Mouse (Mus musculus): Measurements from ENCODE around the gene Ahdc1. TPM values are rescaled to one million over a fixed set of nuclear protein-coding genes. Genes with fewer than 3 reads are reported as not detected.

The Ahdc1 gene
- total and polyA plus RNA-seq, 3 experiments = 1.6 to 19.9 (median 8.4) TPM

- no peak for DNase-seq (ENCODE audit: extremely low read depth)
- no peak overlapping the region for H3K4me3 ChIP-seq (replicated peaks in 1 of 3; ENCODE audit: low read depth in 2 of 3, low read length in 2 of 3, poor library complexity in 1 of 3)
- no peaks in the 10 kb centered on the region for H3K79me2 ChIP-seq (replicated peaks; ENCODE audit: control insufficient read depth, extremely low read depth, insufficient read depth, poor library complexity, severe bottlenecking)
- H3K9ac ChIP-seq (ENCODE audit: insufficient read depth, low read depth) = no peak overlapping the region
- dilution Hi-C loops (cut with MboI; ENCODE audit: extremely low pct_ligation_motif_present, extremely low pct_unique_long_range_greater_than_20kb, low sequenced_read_pairs) (no loop called here), in situ Hi-C loops (cut with MboI; ENCODE audit: low pct_ligation_motif_present, low pct_unique_long_range_greater_than_20kb, low sequenced_read_pairs) (no loop called here)
- peaks cover 0 to 16% of the 10 kb centered on the region in 2 experiments; a peak in 2 of 4 replicates for H3K4me1 ChIP-seq (ENCODE audit: control insufficient read depth in 1 of 2, insufficient read depth in 2 of 2)
- H3K36me3 ChIP-seq (replicated peaks in 1 of 2; ENCODE audit: control insufficient read depth in 1 of 2, insufficient read depth in 1 of 2, low read length in 1 of 2) = no peaks in the 10 kb centered on the region
- H3K27me3 ChIP-seq (replicated peaks) = no peaks in the 10 kb centered on the region
- no peaks in the 10 kb centered on the region for H3K9me3 ChIP-seq (replicated peaks; ENCODE audit: low read length)
- TF ChIP-seq KAT2A (IDR thresholded peaks at IDR 0.05; ENCODE audit: insufficient replicate concordance, low read length) (no peak), ZKSCAN1 (IDR thresholded peaks at IDR 0.05; ENCODE audit: borderline replicate concordance, low read depth, low read length) (no peak), ELF1 (IDR thresholded peaks at IDR 0.05; ENCODE audit: low read depth, low read length) (no peak), MYC (IDR thresholded peaks at IDR 0.05; ENCODE audit: low read depth, low read length) (no peak), USF2 (conservative IDR thresholded peaks at IDR 0.05; ENCODE audit: low read depth, low read length) (no peak), MAX (IDR thresholded peaks at IDR 0.05; ENCODE audit: low read length) (no peak), GABPA (IDR thresholded peaks at IDR 0.05; ENCODE audit: insufficient replicate concordance, low read depth, low read length) (no peak), ZC3H11A (IDR thresholded peaks at IDR 0.05; ENCODE audit: low read depth, low read length) (no peak), CTCF (conservative IDR thresholded peaks at IDR 0.05 in 1 of 2, IDR thresholded peaks at IDR 0.05 in 1 of 2; ENCODE audit: low read depth in 2 of 2, low read length in 2 of 2) (no peak), RCOR1 (conservative IDR thresholded peaks at IDR 0.05; ENCODE audit: low read depth, low read length) (no peak), NRF1 (IDR thresholded peaks at IDR 0.05; ENCODE audit: low read depth, low read length) (no peak), NELFE (IDR thresholded peaks at IDR 0.05; ENCODE audit: low read depth, low read length) (no peak), MEF2A (IDR thresholded peaks at IDR 0.05; ENCODE audit: borderline replicate concordance, low read depth, low read length) (no peak), IRF4 (IDR thresholded peaks at IDR 0.05; ENCODE audit: low read depth, low read length) (no peak), SIN3A (IDR thresholded peaks at IDR 0.05; ENCODE audit: low read length) (no peak), ZMIZ1 (IDR thresholded peaks at IDR 0.05; ENCODE audit: low read depth, low read length) (no peak), MAFK (IDR thresholded peaks at IDR 0.05; ENCODE audit: insufficient replicate concordance, low read length) (no peak)
- no peak overlapping the region for H3K27ac ChIP-seq (ENCODE audit: insufficient read depth, low read depth)
- H3K4me2 ChIP-seq (ENCODE audit: insufficient read depth, low read depth, poor library complexity, severe bottlenecking) = no peak overlapping the region
Observed at GRCm38 (mm10) chr4:132983664-132984512, 27.2 kb upstream of the Ahdc1 start.

- Histone ChIP-seq H3K27me3 (replicated peaks) (no peaks in the 10 kb centered on the region), H3K36me3 (replicated peaks in 1 of 2; ENCODE audit: control insufficient read depth in 1 of 2, insufficient read depth in 1 of 2, low read length in 1 of 2) (no peaks in the 10 kb centered on the region), H3K9me3 (replicated peaks; ENCODE audit: low read length) (no peaks in the 10 kb centered on the region), H3K9ac (ENCODE audit: insufficient read depth, low read depth) (no peak overlapping the region), H3K4me1 (ENCODE audit: control insufficient read depth in 1 of 2, insufficient read depth in 2 of 2) (peaks cover 0 to 23% of the 10 kb centered on the region in 2 experiments; a peak in 2 of 4 replicates), H3K79me2 (replicated peaks; ENCODE audit: control insufficient read depth, extremely low read depth, insufficient read depth, poor library complexity, severe bottlenecking) (no peaks in the 10 kb centered on the region), H3K27ac (ENCODE audit: insufficient read depth, low read depth) (no peak overlapping the region), H3K4me3 (replicated peaks in 1 of 3; ENCODE audit: low read depth in 2 of 3, low read length in 2 of 3, poor library complexity in 1 of 3) (no peak overlapping the region), H3K4me2 (ENCODE audit: insufficient read depth, low read depth, poor library complexity, severe bottlenecking) (no peak overlapping the region)
- DNase-seq (ENCODE audit: extremely low read depth) = no peak
- TF ChIP-seq JUND (conservative IDR thresholded peaks at IDR 0.05; ENCODE audit: low read depth, low read length) = no peak
- in situ Hi-C loops (cut with MboI; ENCODE audit: low pct_ligation_motif_present, low pct_unique_long_range_greater_than_20kb, low sequenced_read_pairs) (no loop called here), dilution Hi-C loops (cut with MboI; ENCODE audit: extremely low pct_ligation_motif_present, extremely low pct_unique_long_range_greater_than_20kb, low sequenced_read_pairs) (no loop called here)
Observed at GRCm38 (mm10) chr4:132988581-132989355, 22.3 kb upstream of the Ahdc1 start.
